Mouse (Mus musculus) kidney, postnatal 0 days (tissue): ENCODE results near the gene Dnajc11. TPM values are rescaled to one million over a fixed set of nuclear protein-coding genes. Genes with fewer than 3 reads are reported as not detected.

Source experiments
- ATAC-seq: fragments of 200-750 bp; cut with Nextera tagmentation; replicated peaks from 2 replicates; pipeline ENCODE4 v1.8.0; 2017; ENCODE audit warnings: low read depth, moderate number of reproducible peaks, moderate TSS enrichment, moderate library complexity; ENCODE audit not compliant: low FRiP score
- DNase-seq: peaks from one replicate; pipeline ENCODE4 v3.0.0-alpha.2; 2016; ENCODE audit warnings: low spot score
- H3K27ac ChIP-seq: fragments of 300-500 bp; sonication (generic); 2 replicates; pipeline ENCODE4 v1.5.1; 2014; ENCODE audit warnings: mild to moderate bottlenecking
- H3K27me3 ChIP-seq: fragments of 300-500 bp; sonication (generic); 2 replicates; pipeline ENCODE4 v1.6.1; 2014; ENCODE audit warnings: low read length, mixed read lengths; ENCODE audit not compliant: insufficient read depth
- H3K36me3 ChIP-seq: fragments of 300-500 bp; sonication (generic); 2 replicates; pipeline ENCODE4 v1.6.1; 2014; ENCODE audit warnings: low read length, mixed read lengths; ENCODE audit not compliant: insufficient read depth
- H3K4me1 ChIP-seq: fragments of 300-500 bp; sonication (generic); replicated peaks from 2 replicates; pipeline ENCODE4 v1.6.1; 2014; ENCODE audit warnings: antibody characterized with exemption, low read length, mixed read lengths; ENCODE audit not compliant: insufficient read depth
- H3K4me2 ChIP-seq: fragments of 300-500 bp; sonication (generic); 2 replicates; pipeline ENCODE4 v1.6.1; 2014; ENCODE audit warnings: mild to moderate bottlenecking, low read length, moderate library complexity, mixed read lengths
- H3K4me3 ChIP-seq: fragments of 300-500 bp; sonication (generic); replicated peaks from 2 replicates; pipeline ENCODE4 v1.5.1; 2014; ENCODE audit warnings: low read depth, low read length
- H3K9ac ChIP-seq: fragments of 300-500 bp; sonication (generic); 2 replicates; pipeline ENCODE4 v1.6.1; 2014; ENCODE audit warnings: low read depth, low read length
- H3K9me3 ChIP-seq: fragments of 300-500 bp; sonication (generic); replicated peaks from 2 replicates; pipeline ENCODE4 v1.6.1; 2016; ENCODE audit warnings: low read length, inconsistent platforms, mixed read lengths
- CTCF ChIP-seq: IDR thresholded peaks from 2 replicates; pipeline ENCODE4 v1.5.1; 2016; ENCODE audit warnings: antibody characterized with exemption, low read depth, mild to moderate bottlenecking, moderate library complexity
- WGBS: fragments of 180-500 bp; shearing (Covaris S2); extraction: QIAGEN DNeasy Blood & Tissue Kit; methylation state at CpG from one replicate; pipeline ENCODE4 v1.1.7; 2014; 5-methylcytosine and 5-hydroxymethylcytosine counted together
- polyA plus RNA-seq: library from polyadenylated mRNA; unstranded; fragments of >200 nt; fragmentation: Nextera tagmentation; extraction: Ambion mirVana; gene quantifications from 2 replicates; pipeline ENCODE4 v1.2.1, GENCODE M21; 2015

Dnajc11 gene
- polyA plus RNA-seq, 1 experiment from 2014 or later, result 48.4 TPM

DNA sequence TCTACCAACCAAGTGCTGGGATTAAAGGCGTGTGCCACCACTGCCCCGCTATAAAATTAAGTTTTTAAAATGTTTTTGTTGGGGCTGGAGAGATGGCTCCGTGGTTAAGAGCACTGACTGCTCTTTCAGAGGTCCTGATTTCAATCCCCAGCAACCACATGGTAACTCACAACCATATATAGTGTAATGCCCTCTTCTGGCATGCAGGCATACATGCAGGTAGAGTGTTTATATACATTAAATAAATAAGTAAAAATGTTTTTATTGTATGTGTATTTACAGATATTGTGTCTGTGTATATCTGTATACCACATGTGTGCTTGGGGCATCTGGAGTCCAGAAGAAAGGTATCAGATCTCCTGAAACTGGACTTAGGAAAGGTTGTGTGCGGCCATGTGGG, 67.8 kb downstream of the Dnajc11 start:
- peak; percentile 51 for TF ChIP-seq CTCF
- WGBS, result 67% methylated on average over 4 of the region's 4 CpGs

DNA sequence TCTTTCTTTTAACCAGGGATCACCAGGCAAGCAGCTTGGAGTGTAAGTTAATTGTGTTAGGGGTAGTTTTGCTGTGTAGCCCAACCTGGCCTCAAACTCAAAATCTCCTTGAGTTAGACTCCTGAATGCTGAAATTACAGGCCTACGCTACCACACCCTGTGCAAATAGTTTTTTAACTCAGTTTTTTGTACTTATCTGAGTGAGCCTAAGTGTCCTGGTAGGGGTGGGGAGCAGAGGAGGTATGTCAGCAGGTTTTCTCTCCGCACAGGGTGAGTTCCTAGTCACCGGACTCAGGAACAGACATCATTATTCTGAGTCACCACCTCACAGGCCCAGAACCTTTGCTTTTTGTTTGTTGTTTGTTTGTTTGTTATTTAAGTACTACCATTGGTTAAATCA, 68.6 kb downstream of the Dnajc11 start:
- Histone ChIP-seq H3K4me3 (no peak overlapping the region), H3K9ac (no peak overlapping the region), H3K9me3 (no peaks in the 10 kb centered on the region), H3K27ac (no peak overlapping the region), H3K4me1 (0 out of 2 replicates have a peak, but pooled peaks cover 9% of the 10 kb centered on the region), H3K4me2 (no peak overlapping the region), H3K36me3 (no peaks in the 10 kb centered on the region), H3K27me3 (no peaks in the 10 kb centered on the region)
- DNase-seq, result no peak
- 96% methylated on average over 3 of the region's 3 CpGs for WGBS
- no peak for ATAC-seq
- TF ChIP-seq CTCF, result no peak

More for the DNA sequence above, 67.8 kb downstream of the Dnajc11 start:
- ATAC-seq (no peak), DNase-seq (no peak)
- Histone ChIP-seq H3K9me3 (no peaks in the 10 kb centered on the region), H3K36me3 (no peaks in the 10 kb centered on the region), H3K9ac (no peak overlapping the region), H3K27me3 (no peaks in the 10 kb centered on the region), H3K4me1 (0 out of 2 replicates have a peak, but pooled peaks cover 8% of the 10 kb centered on the region), H3K4me3 (no peak overlapping the region), H3K27ac (no peak overlapping the region), H3K4me2 (no peak overlapping the region)

DNA sequence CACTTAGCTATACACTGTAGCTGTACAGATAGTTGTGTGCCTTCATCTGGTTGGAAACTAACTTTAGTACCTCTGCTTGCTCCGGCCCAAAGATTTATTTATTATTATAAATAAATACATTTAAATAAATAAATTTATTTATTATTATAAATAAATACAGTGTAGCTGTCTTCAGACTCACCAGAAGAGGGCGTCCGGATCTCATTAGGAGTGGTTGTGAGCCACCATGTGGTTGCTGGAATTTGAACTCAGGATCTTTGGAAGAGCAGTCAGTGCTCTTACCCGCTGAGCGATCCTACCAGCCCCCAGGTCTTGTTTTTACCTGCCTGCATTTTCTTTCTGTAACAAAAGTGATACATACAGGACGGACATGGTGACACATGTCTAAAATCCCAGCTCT, 72.6 kb downstream of the Dnajc11 start:
- H3K4me3 ChIP-seq, result no peak overlapping the region
- WGBS, result 78% methylated on average over 6 of the region's 6 CpGs
- H3K4me2 ChIP-seq, result no peak overlapping the region
- H3K36me3 ChIP-seq, result no peaks in the 10 kb centered on the region
- DNase-seq (no peak), ATAC-seq (no peak)
- TF ChIP-seq CTCF, result peak; percentile 54
- H3K27ac ChIP-seq, result no peak overlapping the region
- H3K27me3 ChIP-seq, result no peaks in the 10 kb centered on the region
- H3K4me1 ChIP-seq, result peaks cover 29% of the 10 kb centered on the region
- H3K9ac ChIP-seq, result no peak overlapping the region
- no peaks in the 10 kb centered on the region for H3K9me3 ChIP-seq

DNA sequence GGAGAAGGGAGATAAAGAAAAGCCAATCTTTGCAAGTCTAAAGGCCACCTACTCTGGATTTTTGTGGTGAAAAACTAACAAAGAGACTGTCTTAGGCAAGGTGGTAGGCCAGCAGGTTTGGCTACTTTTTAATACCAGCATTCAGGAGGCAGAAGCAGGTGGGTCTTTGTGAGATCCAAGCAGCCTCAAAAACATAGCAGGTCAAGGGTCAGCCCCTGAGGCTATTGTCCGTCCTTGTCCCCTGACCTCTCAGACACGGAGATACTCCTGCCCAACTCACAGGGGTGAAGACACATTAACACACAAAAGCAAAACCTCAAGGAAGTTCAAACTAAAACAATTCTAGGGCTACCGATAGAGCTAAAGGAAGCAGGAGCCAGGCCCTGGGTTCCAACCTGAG, 73.3 kb downstream of the Dnajc11 start:
- no peaks in the 10 kb centered on the region for H3K9me3 ChIP-seq
- WGBS, result 58% methylated on average over 3 of the region's 3 CpGs
- DNase-seq (no peak), ATAC-seq (no peak)
- TF ChIP-seq CTCF, result no peak
- no peak overlapping the region for H3K4me3 ChIP-seq
- no peak overlapping the region for H3K4me2 ChIP-seq
- no peaks in the 10 kb centered on the region for H3K27me3 ChIP-seq
- peak overlapping the region; percentile 93 for H3K27ac ChIP-seq
- H3K36me3 ChIP-seq, result no peaks in the 10 kb centered on the region
- H3K9ac ChIP-seq, result no peak overlapping the region
- H3K4me1 ChIP-seq, result peaks cover 29% of the 10 kb centered on the region

DNA sequence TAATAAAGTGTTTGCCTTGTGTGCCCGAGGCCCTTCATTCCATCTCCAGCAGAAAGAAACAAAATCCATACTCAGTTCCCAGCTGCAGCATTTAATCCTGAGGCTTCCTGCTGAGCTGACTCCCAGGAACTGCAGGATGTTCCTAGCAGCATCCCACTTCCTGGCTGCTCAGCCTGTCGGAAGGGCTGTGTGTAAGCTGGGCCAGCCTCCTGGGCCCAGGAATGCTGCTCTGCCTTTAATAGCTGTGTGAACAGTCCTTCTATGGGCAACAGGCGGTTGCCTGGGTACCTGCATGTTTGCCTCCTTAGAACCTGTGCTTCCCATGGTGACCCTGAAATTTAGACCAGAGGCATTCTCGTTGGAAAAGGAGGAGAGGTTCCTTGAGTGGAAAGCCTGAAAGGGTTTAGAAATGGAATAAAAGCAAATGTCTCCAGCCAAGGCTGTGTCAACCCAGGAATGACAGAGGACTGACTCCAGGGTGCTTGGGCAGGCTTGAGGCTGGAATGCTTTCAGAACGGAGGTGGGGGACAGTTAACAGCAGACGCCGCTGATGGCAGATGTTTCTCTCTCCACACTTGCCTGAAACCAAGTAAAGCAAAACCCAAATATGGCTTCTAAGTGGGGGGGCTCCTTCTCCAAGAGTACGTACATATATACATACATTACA, 74.1 kb downstream of the Dnajc11 start:
- Histone ChIP-seq H3K27ac (peak overlapping the region; percentile 93), H3K4me2 (peak overlapping the region; percentile 100), H3K36me3 (0 out of 2 replicates have a peak, but pooled peaks cover 3% of the 10 kb centered on the region), H3K9me3 (no peaks in the 10 kb centered on the region), H3K9ac (peak overlapping the region; percentile 32; the same call in 1 of the 2 replicates), H3K4me3 (peak overlapping the region; percentile 67), H3K27me3 (no peaks in the 10 kb centered on the region), H3K4me1 (peaks cover 29% of the 10 kb centered on the region)
- peak; percentile 68 for DNase-seq
- no peak for TF ChIP-seq CTCF
- no peak; the same call in 1 of the 2 replicates for ATAC-seq
- 7% methylated on average over 8 of the region's 8 CpGs for WGBS

DNA sequence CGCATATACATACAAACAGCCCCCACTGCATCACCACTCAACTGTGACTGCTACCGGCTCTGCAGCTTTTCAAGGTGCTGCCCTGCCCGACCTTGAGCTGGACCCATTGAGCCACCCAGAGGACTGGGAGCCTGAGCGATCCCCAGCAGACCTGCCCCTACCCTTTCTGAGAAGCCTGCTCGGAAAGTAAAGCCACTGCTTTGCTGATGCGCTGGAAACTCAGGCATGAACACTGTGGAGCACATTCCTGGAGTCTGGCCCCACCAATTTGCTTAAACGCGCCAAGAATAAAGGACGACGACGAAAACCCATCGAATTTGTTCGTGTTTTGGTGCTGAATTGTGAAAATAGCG, 74.6 kb downstream of the Dnajc11 start:
- WGBS, result under 1% methylated on average over 14 of the region's 14 CpGs
- Histone ChIP-seq H3K9ac (peak overlapping the region; percentile 64), H3K4me1 (peaks cover 29% of the 10 kb centered on the region), H3K4me2 (peak overlapping the region; percentile 100), H3K9me3 (no peaks in the 10 kb centered on the region), H3K27ac (peak overlapping the region; percentile 93), H3K27me3 (no peaks in the 10 kb centered on the region), H3K4me3 (peak overlapping the region; percentile 67), H3K36me3 (peaks cover 3% of the 10 kb centered on the region; the same call in 1 of the 2 replicates)
- ATAC-seq (no peak), DNase-seq (peak; percentile 52)
- no peak for TF ChIP-seq CTCF
